In genomic region chr5:67778026-67778425, GRCm38 (mm10) we compare ENCODE assay signal across 8 mouse cellular contexts.
DNase-seq lines count a peak whose midpoint lies in the region; ATAC-seq lines count a peak whose summit lies in the region.

No protein-coding gene starts in this region.

- 73% methylated on average over 8 of the region's 8 CpGs for WGBS in hindbrain, embryonic 12.5 days
- 68% methylated on average over 8 of the region's 8 CpGs for WGBS in midbrain, embryonic 11.5 days

- no peaks in the 10 kb centered on the region for H3K36me3 ChIP-seq in hindbrain, embryonic 12.5 days
- H3K36me3 ChIP-seq in midbrain, embryonic 11.5 days (ENCODE audit: control insufficient read depth, insufficient read depth, low read length) = no peaks in the 10 kb centered on the region

- H3K9me3 ChIP-seq in hindbrain, embryonic 12.5 days (replicated peaks) = no peaks in the 10 kb centered on the region
- no peaks in the 10 kb centered on the region for H3K9me3 ChIP-seq in midbrain, embryonic 11.5 days (ENCODE audit: control insufficient read depth, low read length)

- no peak overlapping the region for H3K27ac ChIP-seq in hindbrain, embryonic 12.5 days
- no peak overlapping the region for H3K27ac ChIP-seq in midbrain, embryonic 11.5 days (ENCODE audit: low read depth, low read length)

- H3K4me2 ChIP-seq in hindbrain, embryonic 12.5 days (replicated peaks) = no peak overlapping the region
- H3K4me2 ChIP-seq in midbrain, embryonic 11.5 days = no peak overlapping the region

- H3K4me1 ChIP-seq in hindbrain, embryonic 12.5 days = no peaks in the 10 kb centered on the region
- no peaks in the 10 kb centered on the region for H3K4me1 ChIP-seq in midbrain, embryonic 11.5 days (ENCODE audit: control insufficient read depth, insufficient read depth, low read length)

- DNase-seq in CD4-positive, CD25-positive, alpha-beta regulatory T cell, adult 2 months (ENCODE audit: low read depth, low spot score) = peak; percentile 26
- peak; percentile 45 for DNase-seq in 416B (ENCODE audit: low read depth)
- peak; percentile 29 for DNase-seq in embryo, embryonic 11.5 days (ENCODE audit: low read depth, low spot score)
- peak; percentile 31 to 45 for DNase-seq in layer of hippocampus, postnatal 36 days
- DNase-seq in midbrain, embryonic 11.5 days (ENCODE audit: low spot score, missing footprints) = peak; percentile 91
- no peak for DNase-seq in spleen, postnatal 10 days (ENCODE audit: low spot score in 2 of 2)

- no peak overlapping the region for H3K4me3 ChIP-seq in hindbrain, embryonic 12.5 days
- H3K4me3 ChIP-seq in midbrain, embryonic 11.5 days (ENCODE audit: low read depth, low read length) = no peak overlapping the region

- no peak for ATAC-seq in CD4-positive, CD25-positive, alpha-beta regulatory T cell, adult 4 months
- 0 out of 2 replicates have a peak, but pooled peaks have one; percentile 29 for ATAC-seq in hindbrain, embryonic 12.5 days (ENCODE audit: low FRiP score)
- ATAC-seq in midbrain, embryonic 11.5 days (ENCODE audit: low FRiP score) = peak; percentile 91

- H3K27me3 ChIP-seq in hindbrain, embryonic 12.5 days = no peaks in the 10 kb centered on the region
- no peaks in the 10 kb centered on the region for H3K27me3 ChIP-seq in midbrain, embryonic 11.5 days (ENCODE audit: control insufficient read depth, insufficient read depth, low read length)

- H3K9ac ChIP-seq in hindbrain, embryonic 12.5 days = no peak overlapping the region
- H3K9ac ChIP-seq in midbrain, embryonic 11.5 days (ENCODE audit: low read length) = no peak overlapping the region

Comparison
In these comparisons a context has a peak if more than half of its experiments do, and no peak if none do; other contexts are left out.
1. DNase-seq: peak in CD4-positive, CD25-positive, alpha-beta regulatory T cell, adult 2 months (single experiment), 416B (single experiment), embryo, embryonic 11.5 days (single experiment), layer of hippocampus, postnatal 36 days (2 of 2) and midbrain, embryonic 11.5 days (single experiment); none in spleen, postnatal 10 days (0 of 2).